Mouse (Mus musculus): Measurements from ENCODE around the gene Bnc2.

DNA sequence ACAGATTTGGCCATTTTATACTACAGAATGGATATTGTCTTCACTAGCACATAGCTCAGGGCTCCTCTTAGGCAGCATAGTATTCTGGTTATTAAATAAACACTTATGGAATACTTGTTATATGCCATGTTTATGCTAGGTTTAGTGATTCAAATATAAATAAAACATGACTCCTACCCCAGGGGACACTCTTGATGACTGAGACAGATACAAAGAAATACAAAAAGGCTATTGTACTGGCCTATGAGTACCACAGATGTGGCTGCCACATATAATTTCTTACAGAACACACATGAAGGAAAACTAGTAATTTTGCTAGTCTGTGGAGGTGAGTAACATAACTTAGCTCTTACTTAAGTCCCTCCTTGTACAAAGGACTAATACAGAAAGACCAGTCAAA is 28.5 kb downstream of the Bnc2 start:
- no peak for TF ChIP-seq CTCF (IDR thresholded peaks at IDR 0.05; ENCODE audit: low read depth)
- no peak for TF ChIP-seq EP300 (IDR thresholded peaks at IDR 0.05; ENCODE audit: low read depth)
